Mouse (Mus musculus): ENCODE data around the gene Pgm2. TPM values are rescaled to one million over a fixed set of nuclear protein-coding genes. Genes with fewer than 3 reads are reported as not detected.

Pgm2 gene
- total and polyA plus RNA-seq, 3 experiments, result 3.4 to 6.4 (median 5.4) TPM

DNA sequence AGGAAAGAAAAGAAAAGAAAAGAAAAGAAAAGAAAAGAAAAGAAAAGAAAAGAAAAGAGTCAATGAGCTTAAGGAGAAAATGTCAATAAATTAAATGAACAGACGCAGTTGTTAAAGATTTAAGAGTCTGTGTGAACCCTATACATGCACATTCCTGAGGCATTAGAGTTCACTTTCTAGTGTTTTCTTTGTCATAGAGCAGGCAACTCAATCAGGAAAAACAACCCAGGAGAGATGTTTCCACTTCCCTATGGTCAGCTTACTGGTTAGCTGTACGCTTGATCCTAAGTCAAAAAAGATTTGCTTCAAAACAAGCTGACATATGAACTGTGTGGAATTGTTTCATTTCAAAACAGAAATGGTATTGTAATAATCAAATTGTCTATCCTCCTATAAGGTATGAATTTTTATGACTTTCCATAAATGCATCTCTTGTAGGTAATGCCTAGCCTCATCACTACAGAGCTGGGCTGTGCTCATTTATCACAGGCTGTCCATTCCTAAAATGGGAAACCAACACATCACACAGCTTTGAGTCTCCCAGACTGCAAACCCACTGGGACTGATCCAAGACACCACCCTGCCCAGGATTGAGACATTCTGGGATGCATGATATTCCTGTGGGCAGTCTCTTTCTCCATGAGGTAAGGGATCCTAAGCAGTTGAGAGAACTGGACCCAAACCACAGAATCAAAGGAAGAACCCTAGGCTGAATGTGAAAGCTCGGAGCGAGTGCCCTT is 29.7 kb upstream of the Pgm2 start:
- Histone ChIP-seq H3K4me3 (no peak overlapping the region), H3K9ac (ENCODE audit: low read depth, low read length) (no peak overlapping the region), H3K79me2 (replicated peaks; ENCODE audit: control insufficient read depth, insufficient read depth, low read length) (no peaks in the 10 kb centered on the region), H3K36me3 (ENCODE audit: control insufficient read depth, insufficient read depth, low read length) (no peaks in the 10 kb centered on the region), H3K4me1 (ENCODE audit: control insufficient read depth, insufficient read depth, low read length) (peaks cover 1% of the 10 kb centered on the region; the same call in 1 of the 2 replicates), H3K27me3 (ENCODE audit: control insufficient read depth, insufficient read depth, low read length) (peaks cover 4% of the 10 kb centered on the region; the same call in 1 of the 2 replicates), H3K27ac (no peak overlapping the region)
- DNase-seq, result no peak
- TF ChIP-seq EP300 (IDR thresholded peaks at IDR 0.05; ENCODE audit: insufficient read depth, low read depth, low read length), result no peak
- TF ChIP-seq POLR2A (IDR thresholded peaks at IDR 0.05; ENCODE audit: insufficient read depth, low read depth, low read length), result no peak
- TF ChIP-seq CTCF (IDR thresholded peaks at IDR 0.05), result no peak
- intact Hi-C loops (cut with DNase I), result no loop called here
- WGBS, result 79% methylated on average over 4 of the region's 4 CpGs

DNA sequence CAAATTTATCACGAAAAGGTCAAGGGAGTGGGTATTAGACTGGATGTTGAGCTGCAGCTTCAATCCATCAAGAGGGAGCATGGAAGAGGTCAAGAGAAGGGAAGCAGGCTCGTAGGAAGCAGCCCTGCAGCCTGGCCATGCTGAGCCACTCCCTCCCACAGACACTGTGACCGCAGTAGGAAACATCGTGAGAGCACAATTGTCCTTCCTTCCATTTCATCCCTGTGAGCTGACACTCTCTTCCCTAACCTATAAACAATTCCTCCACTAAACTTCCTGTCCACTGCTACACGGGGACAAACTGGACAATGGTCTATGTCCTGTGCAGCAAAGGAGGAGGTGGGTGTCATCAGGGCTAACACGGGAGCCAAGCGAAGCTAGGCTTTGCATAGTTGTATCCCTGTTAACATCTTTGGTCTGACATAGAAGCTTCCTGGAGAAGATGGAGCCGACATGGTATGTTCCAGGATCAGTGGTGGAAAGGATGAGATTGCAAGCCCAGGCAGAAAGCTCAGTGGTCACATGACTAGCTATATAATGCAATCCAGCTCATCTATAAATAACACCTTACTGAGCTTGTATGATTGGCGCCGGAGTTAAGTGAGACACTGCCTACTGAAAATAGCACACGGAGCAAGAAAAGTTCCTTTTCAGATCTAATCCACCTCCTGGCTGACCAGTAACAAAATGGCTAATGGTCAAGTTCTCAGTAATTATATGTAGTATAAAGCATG is 29.0 kb upstream of the Pgm2 start:
- Histone ChIP-seq H3K27me3 (ENCODE audit: control insufficient read depth, insufficient read depth, low read length) (peaks cover 4% of the 10 kb centered on the region; the same call in 1 of the 2 replicates), H3K36me3 (ENCODE audit: control insufficient read depth, insufficient read depth, low read length) (no peaks in the 10 kb centered on the region), H3K27ac (no peak overlapping the region), H3K4me1 (ENCODE audit: control insufficient read depth, insufficient read depth, low read length) (peaks cover 1% of the 10 kb centered on the region; the same call in 1 of the 2 replicates), H3K4me3 (no peak overlapping the region), H3K9ac (ENCODE audit: low read depth, low read length) (no peak overlapping the region), H3K79me2 (replicated peaks; ENCODE audit: control insufficient read depth, insufficient read depth, low read length) (no peaks in the 10 kb centered on the region)
- DNase-seq, result no peak
- TF ChIP-seq EP300 (IDR thresholded peaks at IDR 0.05; ENCODE audit: insufficient read depth, low read depth, low read length) (no peak), POLR2A (IDR thresholded peaks at IDR 0.05; ENCODE audit: insufficient read depth, low read depth, low read length) (no peak), CTCF (IDR thresholded peaks at IDR 0.05) (no peak)
- intact Hi-C loops (cut with DNase I), result no loop called here
- 29% methylated on average over 11 of the region's 11 CpGs for WGBS

DNA sequence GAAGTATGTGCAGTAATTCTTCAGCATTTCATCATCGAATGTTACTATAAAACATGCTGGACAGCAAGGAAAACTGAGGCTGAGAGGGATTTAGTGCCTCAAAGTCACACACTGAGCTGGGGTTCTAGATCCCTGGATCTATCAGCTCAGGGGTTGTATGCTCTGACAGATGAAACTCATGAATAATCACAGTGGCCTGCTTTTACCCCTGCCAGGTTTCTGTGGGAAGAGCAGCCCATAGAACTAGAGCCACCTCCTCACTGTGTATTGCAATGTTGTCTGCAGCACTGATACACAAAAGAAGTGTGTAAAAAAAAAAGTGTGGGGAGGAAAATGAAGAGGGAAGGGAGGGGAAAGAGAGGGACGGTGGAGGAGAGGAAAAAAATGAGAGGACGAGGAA is 28.3 kb upstream of the Pgm2 start:
- H3K9ac ChIP-seq (ENCODE audit: low read depth, low read length), result no peak overlapping the region
- H3K4me3 ChIP-seq, result no peak overlapping the region
- no peak overlapping the region for H3K27ac ChIP-seq
- H3K79me2 ChIP-seq (replicated peaks; ENCODE audit: control insufficient read depth, insufficient read depth, low read length), result no peaks in the 10 kb centered on the region
- 84% methylated on average over 3 of the region's 3 CpGs for WGBS
- intact Hi-C loops (cut with DNase I), result no loop called here
- H3K36me3 ChIP-seq (ENCODE audit: control insufficient read depth, insufficient read depth, low read length), result no peaks in the 10 kb centered on the region
- H3K4me1 ChIP-seq (ENCODE audit: control insufficient read depth, insufficient read depth, low read length), result peaks cover 1% of the 10 kb centered on the region; the same call in 1 of the 2 replicates
- DNase-seq, result no peak
- peaks cover 2% of the 10 kb centered on the region; the same call in 1 of the 2 replicates for H3K27me3 ChIP-seq (ENCODE audit: control insufficient read depth, insufficient read depth, low read length)
- TF ChIP-seq EP300 (IDR thresholded peaks at IDR 0.05; ENCODE audit: insufficient read depth, low read depth, low read length) (no peak), POLR2A (IDR thresholded peaks at IDR 0.05; ENCODE audit: insufficient read depth, low read depth, low read length) (no peak), CTCF (IDR thresholded peaks at IDR 0.05) (no peak)

DNA sequence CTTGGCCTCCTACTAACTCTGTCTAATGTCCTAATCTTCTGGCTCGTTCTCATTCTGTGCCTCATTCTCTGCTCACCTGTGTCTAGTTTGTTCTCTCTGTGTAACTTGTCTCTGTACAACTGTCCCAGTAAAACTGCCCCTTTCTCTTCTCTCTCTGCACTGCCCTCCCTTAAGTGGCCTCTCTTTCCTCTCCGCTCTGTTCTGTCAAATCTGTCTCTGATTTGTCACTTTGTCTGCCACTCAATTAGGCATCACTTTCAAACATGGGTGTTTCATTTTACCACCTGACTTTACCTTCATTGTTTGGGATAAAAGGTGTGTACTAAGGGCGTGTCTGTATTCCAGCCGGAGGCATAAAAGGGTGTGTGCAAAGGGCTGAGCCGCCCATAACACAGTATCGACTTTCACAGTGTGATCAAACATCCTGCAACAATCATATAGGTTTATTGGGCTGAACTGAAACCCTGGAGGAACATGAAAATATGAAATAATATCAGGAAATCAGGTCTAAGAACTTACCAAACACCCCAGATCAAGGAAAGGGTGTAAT is 27.2 kb upstream of the Pgm2 start:
- intact Hi-C loops (cut with DNase I), result no loop called here
- Histone ChIP-seq H3K9ac (ENCODE audit: low read depth, low read length) (no peak overlapping the region), H3K27me3 (ENCODE audit: control insufficient read depth, insufficient read depth, low read length) (peaks cover 2% of the 10 kb centered on the region; the same call in 1 of the 2 replicates), H3K79me2 (replicated peaks; ENCODE audit: control insufficient read depth, insufficient read depth, low read length) (no peaks in the 10 kb centered on the region), H3K4me3 (no peak overlapping the region), H3K27ac (no peak overlapping the region), H3K36me3 (ENCODE audit: control insufficient read depth, insufficient read depth, low read length) (no peaks in the 10 kb centered on the region), H3K4me1 (ENCODE audit: control insufficient read depth, insufficient read depth, low read length) (peaks cover 1% of the 10 kb centered on the region; the same call in 1 of the 2 replicates)
- 92% methylated on average over 6 of the region's 6 CpGs for WGBS
- TF ChIP-seq POLR2A (IDR thresholded peaks at IDR 0.05; ENCODE audit: insufficient read depth, low read depth, low read length), result no peak
- TF ChIP-seq CTCF (IDR thresholded peaks at IDR 0.05), result no peak
- no peak for TF ChIP-seq EP300 (IDR thresholded peaks at IDR 0.05; ENCODE audit: insufficient read depth, low read depth, low read length)
- no peak for DNase-seq

DNA sequence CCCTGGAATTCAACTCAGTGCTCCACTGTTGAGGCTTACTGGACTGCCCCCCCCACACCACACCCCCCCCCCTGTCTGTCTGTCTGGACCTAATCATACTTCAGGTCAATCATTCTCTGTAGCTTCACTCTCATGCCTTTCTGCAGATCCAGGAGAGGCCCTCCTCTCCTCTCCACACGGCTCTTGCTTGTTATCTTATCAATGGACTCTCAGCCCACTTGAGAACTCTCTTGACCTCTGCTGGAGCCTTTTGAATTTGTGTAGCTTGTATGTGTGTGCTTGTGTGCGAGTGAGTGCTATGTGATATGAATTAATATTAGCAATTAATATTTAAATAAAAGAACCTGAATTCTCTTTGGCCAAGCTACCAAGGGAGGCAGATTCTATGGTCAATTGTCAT is 26.6 kb upstream of the Pgm2 start:
- no peaks in the 10 kb centered on the region for H3K79me2 ChIP-seq (replicated peaks; ENCODE audit: control insufficient read depth, insufficient read depth, low read length)
- 40% methylated on average over 2 of the region's 2 CpGs for WGBS
- H3K27me3 ChIP-seq (ENCODE audit: control insufficient read depth, insufficient read depth, low read length), result peaks cover 2% of the 10 kb centered on the region; the same call in 1 of the 2 replicates
- intact Hi-C loops (cut with DNase I), result no loop called here
- no peak overlapping the region for H3K27ac ChIP-seq
- H3K36me3 ChIP-seq (ENCODE audit: control insufficient read depth, insufficient read depth, low read length), result no peaks in the 10 kb centered on the region
- H3K4me3 ChIP-seq, result no peak overlapping the region
- no peak for TF ChIP-seq POLR2A (IDR thresholded peaks at IDR 0.05; ENCODE audit: insufficient read depth, low read depth, low read length)
- TF ChIP-seq EP300 (IDR thresholded peaks at IDR 0.05; ENCODE audit: insufficient read depth, low read depth, low read length), result no peak
- no peak for TF ChIP-seq CTCF (IDR thresholded peaks at IDR 0.05)
- peaks cover 1% of the 10 kb centered on the region; the same call in 1 of the 2 replicates for H3K4me1 ChIP-seq (ENCODE audit: control insufficient read depth, insufficient read depth, low read length)
- no peak for DNase-seq
- no peak overlapping the region for H3K9ac ChIP-seq (ENCODE audit: low read depth, low read length)
